Mouse (Mus musculus): ENCODE data around the gene Olfr175-ps1. TPM values are rescaled to one million over a fixed set of nuclear protein-coding genes. Genes with fewer than 3 reads are reported as not detected.

Olfr175-ps1 gene
- not detected for total RNA-seq (2021)

GRCm38 (mm10) chr16:58826732-58827319, at the start of gene Olfr175-ps1:
Gene Olfr175-ps1, minus strand, starts transcription at chr16:58826782.
- intact Hi-C loops (cut with DNase I), result no loop called here
- DNase-seq, result no peak

DNA sequence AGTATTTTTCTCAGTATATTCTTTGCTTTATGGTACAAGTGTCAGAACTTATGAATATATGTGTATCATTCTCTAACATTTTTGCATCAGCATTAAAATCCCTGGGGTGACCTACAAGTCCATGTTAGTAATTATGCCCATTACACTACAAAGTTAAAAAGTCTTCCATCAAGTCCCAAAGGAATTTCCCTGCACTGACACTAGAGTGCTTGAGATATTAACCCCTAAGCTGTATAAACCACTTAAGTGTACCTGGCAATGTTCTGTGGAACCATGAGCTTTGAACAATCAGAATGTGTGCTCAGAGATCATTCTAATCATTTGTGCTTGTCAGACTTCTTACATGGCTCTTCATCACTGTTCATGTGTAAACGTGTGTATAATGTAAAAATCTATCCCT, 48.1 kb upstream of the Olfr175-ps1 start, which contains the start of gene Olfr177:
Gene Olfr177, minus strand, starts transcription at position 101 of the 400 bp plus-strand sequence.
- no peak for DNase-seq
- intact Hi-C loops (cut with DNase I), result no loop called here

- no peak for DNase-seq
- intact Hi-C loops (cut with DNase I), result no loop called here
Observed at GRCm38 (mm10) chr16:58861479-58861878, 34.9 kb upstream of the Olfr175-ps1 start.

DNA sequence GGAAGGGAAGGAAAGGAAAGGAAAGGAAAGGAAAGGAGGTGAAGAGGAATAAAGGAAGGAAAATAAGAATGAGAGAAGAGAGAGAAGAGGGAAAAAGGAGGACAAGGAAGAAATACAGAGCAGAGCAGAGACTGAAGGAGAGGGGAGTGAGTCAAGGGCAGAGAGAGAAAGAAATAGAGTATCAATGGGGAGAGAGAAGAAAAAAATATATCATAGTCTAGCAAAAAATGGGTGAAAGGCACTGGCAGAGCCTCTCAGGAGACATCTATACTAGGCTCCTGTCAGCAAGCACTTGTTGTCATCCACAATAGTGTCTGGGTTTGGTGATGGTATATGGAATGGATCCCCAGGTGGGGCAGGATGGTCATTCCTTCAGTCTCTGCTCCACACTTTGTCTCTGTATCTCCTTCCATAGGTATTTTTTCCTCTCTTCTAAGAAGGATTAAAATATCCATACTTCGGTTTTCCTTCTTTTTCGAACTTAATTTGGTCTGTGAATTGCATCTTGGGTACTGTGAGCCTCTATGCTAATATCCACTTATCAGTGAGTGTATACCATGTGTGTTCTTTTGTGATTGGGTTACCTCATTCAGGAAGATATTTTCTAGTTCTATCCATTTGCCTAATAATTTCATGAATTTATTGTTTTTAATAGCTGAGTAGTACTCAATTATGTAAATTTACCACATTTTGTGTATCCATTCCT, 33.6 kb upstream of the Olfr175-ps1 start:
- no peak for DNase-seq
- intact Hi-C loops (cut with DNase I), result no loop called here

DNA sequence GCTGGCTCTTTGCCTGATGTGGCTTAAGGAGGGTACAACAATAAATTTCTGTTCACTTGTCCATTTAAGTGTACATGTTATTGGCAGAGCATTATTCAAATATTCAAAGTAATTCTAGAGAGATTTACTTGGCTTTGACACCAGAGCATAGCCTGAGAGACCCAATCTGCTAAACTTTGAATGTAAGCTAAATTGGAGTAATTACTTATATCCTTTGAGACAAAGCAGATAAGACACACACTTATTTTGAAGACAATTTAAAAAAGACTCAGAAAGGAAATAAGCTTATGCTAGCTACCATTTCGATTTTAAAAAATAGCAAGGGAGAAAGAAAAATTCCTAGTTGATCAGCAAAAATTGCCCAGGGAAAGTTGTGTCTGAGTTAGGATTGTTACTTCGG, 26.4 kb downstream of the Olfr175-ps1 start, which contains the start of gene Olfr173:
Gene Olfr173, minus strand, starts transcription at position 101 of the 400 bp plus-strand sequence.
- intact Hi-C loops (cut with DNase I), result no loop called here
- DNase-seq, result no peak

Other genes starting within 250 kb of the Olfr175-ps1 start
- not detected for gene Gm813, start 209.8 kb downstream of the Olfr175-ps1 start, total RNA-seq (2021)
- gene E330017A01Rik, start 188.0 kb downstream of the Olfr175-ps1 start, total RNA-seq (2021), result not detected
- gene Cpox, start 156.5 kb downstream of the Olfr175-ps1 start, total RNA-seq (2021), result 10 to 100 TPM; 20.4 to 25.7 TPM
- gene Gpr15, start 107.7 kb downstream of the Olfr175-ps1 start, total RNA-seq (2021), result not detected
- 10 to 100 TPM; 69.1 to 69.7 TPM for gene Cldnd1, start 98.9 kb downstream of the Olfr175-ps1 start, total RNA-seq (2021)
- not detected for gene Olfr172, start 63.6 kb downstream of the Olfr175-ps1 start, total RNA-seq (2021)
- not detected for gene Olfr173, start 26.5 kb downstream of the Olfr175-ps1 start, total RNA-seq (2021)
- not detected for gene Olfr177, start 48.0 kb upstream of the Olfr175-ps1 start, total RNA-seq (2021)
- not detected for gene Olfr178, start 65.3 kb upstream of the Olfr175-ps1 start, total RNA-seq (2021)
- not detected for gene Olfr181, start 102.0 kb upstream of the Olfr175-ps1 start, total RNA-seq (2021)
- not detected for gene Olfr180, start 102.6 kb upstream of the Olfr175-ps1 start, total RNA-seq (2021)
- gene Olfr183, start 168.6 kb upstream of the Olfr175-ps1 start, total RNA-seq (2021), result not detected
- not detected for gene Olfr186, start 203.5 kb upstream of the Olfr175-ps1 start, total RNA-seq (2021)
- gene Olfr187, start 213.0 kb upstream of the Olfr175-ps1 start, total RNA-seq (2021), result not detected